Mouse (Mus musculus) CH12.LX (cell line): Measurements from ENCODE around the gene Myt1l. TPM values are rescaled to one million over a fixed set of nuclear protein-coding genes. Genes with fewer than 3 reads are reported as not detected.

Experiments used
- DNase-seq: peaks from one replicate; pipeline ENCODE4 v3.0.0-alpha.2; 2013; ENCODE audit errors: extremely low read depth
- H3K27ac ChIP-seq: 2 replicates; pipeline ENCODE4 v1.5.1; 2012; ENCODE audit warnings: low read depth, mild to moderate bottlenecking, control low read depth, moderate library complexity; ENCODE audit not compliant: insufficient read depth
- H3K27me3 ChIP-seq: replicated peaks from 2 replicates; pipeline ENCODE3; 2012; ENCODE audit warnings: inconsistent platforms
- H3K36me3 ChIP-seq, 2 experiments: replicated peaks in 1 of 2; 2 replicates each; pipeline versions ENCODE3 to v1.6.1; 2012; ENCODE audit warnings: inconsistent platforms in 1 of 2, low read length in 1 of 2, mild to moderate bottlenecking in 1 of 2, mixed read lengths in 1 of 2, moderate library complexity in 1 of 2; ENCODE audit not compliant: control insufficient read depth in 1 of 2, insufficient read depth in 1 of 2
- H3K4me1 ChIP-seq, 2 experiments: 2 replicates each; pipeline ENCODE4 v1.6.1; 2012; ENCODE audit warnings: inconsistent platforms in 1 of 2, moderate library complexity in 1 of 2; ENCODE audit not compliant: insufficient read depth in 2 of 2, control insufficient read depth in 1 of 2
- H3K4me2 ChIP-seq: 2 replicates; pipeline ENCODE4 v1.6.1; 2012; ENCODE audit warnings: low read depth, mild to moderate bottlenecking, control low read depth; ENCODE audit not compliant: poor library complexity, insufficient read depth, severe bottlenecking
- H3K4me3 ChIP-seq, 3 experiments: fragments of 150-350 bp in 1 of 3; sonication (generic) in 1 of 3; replicated peaks in 1 of 3; 2 replicates each; pipeline versions ENCODE3 to v1.5.1; 2011 to 2012; ENCODE audit warnings: low read depth in 2 of 3, low read length in 2 of 3, mild to moderate bottlenecking in 2 of 3, moderate library complexity in 2 of 3, control low read depth in 1 of 3, improper control_type of control experiment in 1 of 3, inconsistent platforms in 1 of 3, mixed read lengths in 1 of 3; ENCODE audit not compliant: poor library complexity in 1 of 3
- H3K79me2 ChIP-seq: replicated peaks from 2 replicates; pipeline ENCODE4 v1.6.1; 2012; ENCODE audit warnings: mild to moderate bottlenecking, moderate library complexity; ENCODE audit not compliant: control insufficient read depth, poor library complexity, insufficient read depth, severe bottlenecking; ENCODE audit errors: extremely low read depth
- H3K9ac ChIP-seq: 2 replicates; pipeline ENCODE4 v1.6.1; 2012; ENCODE audit warnings: low read depth, mild to moderate bottlenecking, control low read depth, moderate library complexity; ENCODE audit not compliant: insufficient read depth
- H3K9me3 ChIP-seq: replicated peaks from 2 replicates; pipeline ENCODE3; 2012; ENCODE audit warnings: low read length, inconsistent platforms, mixed read lengths
- CTCF ChIP-seq, 2 experiments: IDR thresholded peaks in 1 of 2; conservative IDR thresholded peaks in 1 of 2; 2 replicates each; pipeline ENCODE4 v1.5.1; 2011 to 2012; ENCODE audit warnings: low read depth in 2 of 2, low read length in 2 of 2, improper control_type of control experiment in 1 of 2, inconsistent platforms in 1 of 2, mild to moderate bottlenecking in 1 of 2, moderate library complexity in 1 of 2
- E2F4 ChIP-seq: IDR thresholded peaks from 2 replicates; pipeline ENCODE4 v1.6.1; 2011; ENCODE audit warnings: low read depth, low read length, improper control_type of control experiment; ENCODE audit not compliant: insufficient replicate concordance
- ELF1 ChIP-seq: IDR thresholded peaks from 2 replicates; pipeline ENCODE4 v1.6.1; 2014; ENCODE audit warnings: low read depth, mild to moderate bottlenecking, inconsistent platforms, low read length, improper control_type of control experiment
- GABPA ChIP-seq: IDR thresholded peaks from 2 replicates; pipeline ENCODE4 v1.6.1; 2012; ENCODE audit warnings: low read depth, low read length, improper control_type of control experiment, inconsistent platforms; ENCODE audit not compliant: insufficient replicate concordance
- HCFC1 ChIP-seq: IDR thresholded peaks from 2 replicates; pipeline ENCODE4 v1.6.1; 2012; ENCODE audit warnings: low read depth, mild to moderate bottlenecking, inconsistent platforms, low read length, improper control_type of control experiment
- JUND ChIP-seq: conservative IDR thresholded peaks from 2 replicates; pipeline ENCODE4 v1.6.1; 2011; ENCODE audit warnings: low read depth, low read length, improper control_type of control experiment
- KAT2A ChIP-seq: IDR thresholded peaks from 2 replicates; pipeline ENCODE4 v1.6.1; 2012; ENCODE audit warnings: low read length, improper control_type of control experiment, inconsistent platforms; ENCODE audit not compliant: insufficient replicate concordance
- MAFK ChIP-seq: IDR thresholded peaks from 2 replicates; pipeline ENCODE4 v1.6.1; 2011; ENCODE audit warnings: low read length, improper control_type of control experiment; ENCODE audit not compliant: insufficient replicate concordance
- MXI1 ChIP-seq: IDR thresholded peaks from 2 replicates; pipeline ENCODE4 v1.6.1; 2011; ENCODE audit warnings: mild to moderate bottlenecking, low read depth, low read length, improper control_type of control experiment
- NRF1 ChIP-seq: IDR thresholded peaks from 2 replicates; pipeline ENCODE4 v1.6.1; 2014; ENCODE audit warnings: low read depth, mild to moderate bottlenecking, inconsistent platforms, low read length, improper control_type of control experiment, moderate library complexity
- PAX5 ChIP-seq: IDR thresholded peaks from 2 replicates; pipeline ENCODE4 v1.6.1; 2012; ENCODE audit warnings: low read length, inconsistent platforms, mixed read lengths
- RCOR1 ChIP-seq: conservative IDR thresholded peaks from 2 replicates; pipeline ENCODE4 v1.6.1; 2012; ENCODE audit warnings: low read depth, mild to moderate bottlenecking, inconsistent platforms, low read length, improper control_type of control experiment
- SIN3A ChIP-seq: IDR thresholded peaks from 2 replicates; pipeline ENCODE4 v1.6.1; 2012; ENCODE audit warnings: low read length, improper control_type of control experiment, inconsistent platforms
- SMC3 ChIP-seq: IDR thresholded peaks from 2 replicates; pipeline ENCODE4 v1.6.1; 2011; ENCODE audit warnings: low read depth, low read length, improper control_type of control experiment
- TBP ChIP-seq: conservative IDR thresholded peaks from 2 replicates; pipeline ENCODE4 v1.6.1; 2011; ENCODE audit warnings: low read depth, low read length, improper control_type of control experiment
- TCF12 ChIP-seq: IDR thresholded peaks from 2 replicates; pipeline ENCODE4 v1.6.1; 2014; ENCODE audit warnings: low read depth, mild to moderate bottlenecking, inconsistent platforms, low read length, improper control_type of control experiment
- USF1 ChIP-seq: IDR thresholded peaks from 2 replicates; pipeline ENCODE4 v1.6.1; 2014; ENCODE audit warnings: low read depth, mild to moderate bottlenecking, inconsistent platforms, low read length, improper control_type of control experiment
- ZKSCAN1 ChIP-seq: IDR thresholded peaks from 2 replicates; pipeline ENCODE4 v1.6.1; 2012; ENCODE audit warnings: low read depth, inconsistent platforms, low read length, improper control_type of control experiment, borderline replicate concordance
- ZNF384 ChIP-seq: IDR thresholded peaks from 2 replicates; pipeline ENCODE4 v1.6.1; 2012; ENCODE audit warnings: low read depth, low read length, improper control_type of control experiment, inconsistent platforms
- dilution Hi-C: fragments of 300-500 bp; cut with MboI; formaldehyde crosslinking; loops from 2 replicates; pipeline ENCODE4 v1.14.3; 2020; ENCODE audit warnings: low sequenced_read_pairs; ENCODE audit not compliant: extremely low pct_unique_long_range_greater_than_20kb, extremely low pct_ligation_motif_present
- in situ Hi-C: fragments of 300-500 bp; cut with MboI; formaldehyde crosslinking; loops from 3 replicates; pipeline ENCODE4 v1.14.3; 2019; ENCODE audit warnings: low sequenced_read_pairs, low pct_ligation_motif_present, low pct_unique_long_range_greater_than_20kb, mixed read lengths
- polyA plus RNA-seq: library from polyadenylated mRNA; unstranded; fragments of >175 nt; gene quantifications from 2 replicates; pipeline ENCODE4 v1.2.1, GENCODE M21; 2012; ENCODE audit warnings: low read depth; ENCODE audit not compliant: insufficient read length
- total RNA-seq, 2 experiments: library from RNA; depleted of rRNA; stranded (reverse); fragments of 300-350 nt in 1 of 2; fragments of >200 nt in 1 of 2; gene quantifications; 2 replicates each; pipeline ENCODE4 v1.2.3; 2012 to 2014

Myt1l gene
- total and polyA plus RNA-seq, 3 experiments, result 0.31 to 1.1 TPM; not detected in 1

DNA sequence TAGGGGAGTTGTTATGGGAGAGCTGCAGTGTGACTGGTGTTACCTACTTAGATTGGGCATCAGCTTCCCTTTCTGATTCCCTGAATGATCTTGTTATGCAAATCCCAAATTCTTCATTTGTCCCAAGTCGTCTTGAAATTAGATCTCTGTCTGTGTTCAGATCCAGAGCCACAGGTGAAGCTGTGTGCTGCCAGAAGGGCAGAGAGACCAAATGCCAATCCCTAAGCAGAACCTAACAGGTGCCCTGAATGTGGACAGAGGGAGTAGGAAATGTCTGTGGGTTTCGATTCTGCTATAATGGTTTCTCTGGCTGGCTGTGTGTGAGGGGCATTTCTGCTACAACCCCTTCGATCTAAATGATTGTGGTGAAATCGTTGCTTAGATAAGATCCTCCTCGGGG is 18.9 kb downstream of the Myt1l start:
- Histone ChIP-seq H3K4me2 (no peak overlapping the region), H3K9me3 (no peaks in the 10 kb centered on the region), H3K36me3 (no peaks in the 10 kb centered on the region), H3K27me3 (no peaks in the 10 kb centered on the region), H3K79me2 (no peaks in the 10 kb centered on the region), H3K4me1 (no peaks in the 10 kb centered on the region), H3K27ac (no peak overlapping the region), H3K9ac (no peak overlapping the region), H3K4me3 (no peak overlapping the region)
- no peak for DNase-seq
- dilution Hi-C loops, result no loop called here
- in situ Hi-C loops, result no loop called here
- TF ChIP-seq PAX5, result no peak
- no peak for TF ChIP-seq HCFC1
- no peak for TF ChIP-seq TBP
- TF ChIP-seq JUND, result no peak
- TF ChIP-seq TCF12, result no peak
- TF ChIP-seq ZNF384, result no peak
- TF ChIP-seq NRF1, result no peak
- no peak for TF ChIP-seq MAFK
- TF ChIP-seq RCOR1, result no peak

DNA sequence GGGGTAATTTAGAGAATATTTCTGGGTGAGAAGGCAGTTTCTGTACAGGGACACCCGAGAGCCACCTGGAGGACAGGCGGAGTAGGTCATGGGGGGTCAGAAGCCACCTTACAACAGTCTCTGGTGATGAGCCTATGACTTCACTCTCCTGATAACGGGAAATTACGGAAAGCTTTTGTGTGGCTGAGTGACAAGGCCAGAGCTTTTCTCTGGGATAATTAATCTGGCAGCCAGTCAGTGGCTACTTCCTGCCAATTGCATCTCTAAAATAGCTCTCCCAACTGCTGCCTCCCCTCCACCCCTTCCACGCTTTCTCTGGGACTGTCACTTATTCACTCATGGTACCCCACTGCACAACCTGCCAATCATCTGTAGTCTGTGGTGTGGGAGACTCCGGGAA is 19.6 kb downstream of the Myt1l start:
- Histone ChIP-seq H3K4me2 (no peak overlapping the region), H3K9ac (no peak overlapping the region), H3K27me3 (no peaks in the 10 kb centered on the region), H3K9me3 (no peaks in the 10 kb centered on the region), H3K4me3 (no peak overlapping the region), H3K4me1 (no peaks in the 10 kb centered on the region), H3K27ac (no peak overlapping the region), H3K36me3 (no peaks in the 10 kb centered on the region), H3K79me2 (no peaks in the 10 kb centered on the region)
- no peak for TF ChIP-seq SMC3
- no peak for TF ChIP-seq KAT2A
- TF ChIP-seq E2F4, result no peak
- no peak for TF ChIP-seq PAX5
- TF ChIP-seq USF1, result no peak
- no peak for TF ChIP-seq SIN3A
- peak in 1 of 2 experiments; percentile 30; a peak in 2 of 4 replicates for TF ChIP-seq CTCF (conservative IDR thresholded peaks at IDR 0.05 in 1 of 2, IDR thresholded peaks at IDR 0.05 in 1 of 2; ENCODE audit: low read depth in 2 of 2, low read length in 2 of 2)
- TF ChIP-seq ELF1, result no peak
- no peak for DNase-seq
- dilution Hi-C loops, result no loop called here
- in situ Hi-C loops, result no loop called here

DNA sequence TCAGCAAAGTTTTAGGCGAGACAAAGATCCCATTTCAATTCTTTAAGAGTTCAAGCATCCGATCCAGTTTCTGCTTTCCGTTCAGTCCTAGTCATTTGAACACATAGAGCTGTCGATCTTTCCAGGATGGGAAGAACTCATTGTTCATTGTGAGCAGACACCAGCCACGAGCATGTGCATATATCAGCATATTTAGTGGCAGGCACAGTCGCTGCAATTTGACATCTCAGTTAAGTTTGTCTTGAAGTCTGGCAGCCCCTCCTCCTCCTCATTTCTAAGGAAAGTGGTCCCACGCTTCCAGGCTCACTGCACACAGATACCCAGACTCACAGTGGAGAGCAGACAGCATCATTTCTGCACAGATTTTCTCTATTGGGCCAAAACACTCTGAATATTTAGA is 25.0 kb downstream of the Myt1l start:
- DNase-seq, result no peak
- Histone ChIP-seq H3K79me2 (no peaks in the 10 kb centered on the region), H3K9me3 (no peaks in the 10 kb centered on the region), H3K4me2 (no peak overlapping the region), H3K27me3 (no peaks in the 10 kb centered on the region), H3K4me1 (peaks cover 0 to 5% of the 10 kb centered on the region in 2 experiments; a peak in 1 of 4 replicates), H3K4me3 (no peak overlapping the region), H3K36me3 (no peaks in the 10 kb centered on the region), H3K9ac (no peak overlapping the region), H3K27ac (no peak overlapping the region)
- dilution Hi-C loops, result no loop called here
- TF ChIP-seq GABPA (no peak), TBP (no peak), SMC3 (no peak), MXI1 (no peak), CTCF (conservative IDR thresholded peaks at IDR 0.05 in 1 of 2, IDR thresholded peaks at IDR 0.05 in 1 of 2; ENCODE audit: low read depth in 2 of 2, low read length in 2 of 2) (no peak), E2F4 (no peak), MAFK (no peak), ZKSCAN1 (no peak)
- in situ Hi-C loops, result no loop called here
